Mouse (Mus musculus): Measurements from ENCODE around the gene Dclk1. TPM values are rescaled to one million over a fixed set of nuclear protein-coding genes. Genes with fewer than 3 reads are reported as not detected.

Gene Dclk1
- polyA plus RNA-seq, 1 experiment, result 70.4 TPM

- Histone ChIP-seq H3ac (ENCODE audit: control insufficient read depth, insufficient read length) (no peak overlapping the region), H3K27me3 (ENCODE audit: control insufficient read depth, insufficient read depth, insufficient read length) (no peaks in the 10 kb centered on the region), H3K79me2 (ENCODE audit: control insufficient read depth, insufficient read depth) (no peaks in the 10 kb centered on the region), H3K36me3 (ENCODE audit: control insufficient read depth, insufficient read depth) (no peaks in the 10 kb centered on the region), H3K4me3 (no peak overlapping the region), H3K4me2 (ENCODE audit: low read depth) (no peak overlapping the region)
- TF ChIP-seq E2F4 (IDR thresholded peaks at IDR 0.05; ENCODE audit: insufficient read depth), result no peak
- no peak for TF ChIP-seq MAX (IDR thresholded peaks at IDR 0.05; ENCODE audit: low read depth)
- no peak for TF ChIP-seq MYOG (IDR thresholded peaks at IDR 0.05; ENCODE audit: control insufficient read depth in 1 of 3, insufficient read depth in 1 of 3, insufficient read length in 2 of 3, low read depth in 2 of 3)
- no peak for TF ChIP-seq POLR2AphosphoS2 (IDR thresholded peaks at IDR 0.05; ENCODE audit: insufficient read length, low read depth)
- TF ChIP-seq SRF (IDR thresholded peaks at IDR 0.05; ENCODE audit: control insufficient read depth, insufficient read length, low read depth), result no peak
- TF ChIP-seq REST (IDR thresholded peaks at IDR 0.05; ENCODE audit: insufficient read depth, insufficient read length), result no peak
These were observed 310.9 kb downstream of the Dclk1 start for GRCm38 (mm10) chr3:55553031-55553430.

DNA sequence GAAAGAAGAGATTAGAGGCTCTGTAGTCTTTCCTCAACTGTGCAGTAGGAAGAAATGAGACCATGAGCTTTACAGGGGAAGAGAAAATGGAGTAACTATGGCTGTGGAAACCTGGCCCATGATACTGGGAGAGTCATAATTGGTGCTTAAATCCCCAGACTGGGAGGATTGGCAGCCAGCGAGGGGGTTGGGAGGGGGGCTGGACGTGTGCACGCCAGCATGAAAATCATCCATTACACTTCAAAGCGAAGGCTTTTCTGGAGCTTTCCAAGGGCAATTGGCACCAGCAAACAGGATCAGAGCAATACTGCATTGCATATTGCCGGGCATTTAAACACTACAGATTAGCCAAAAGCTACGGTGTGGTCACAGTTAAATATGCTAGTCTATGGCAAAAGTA lies 313.7 kb downstream of the Dclk1 start:
- H3K4me3 ChIP-seq, result no peak overlapping the region
- H3K36me3 ChIP-seq (ENCODE audit: control insufficient read depth, insufficient read depth), result no peaks in the 10 kb centered on the region
- no peak overlapping the region for H3ac ChIP-seq (ENCODE audit: control insufficient read depth, insufficient read length)
- H3K79me2 ChIP-seq (ENCODE audit: control insufficient read depth, insufficient read depth), result no peaks in the 10 kb centered on the region
- no peak overlapping the region for H3K4me2 ChIP-seq (ENCODE audit: low read depth)
- TF ChIP-seq POLR2AphosphoS2 (IDR thresholded peaks at IDR 0.05; ENCODE audit: insufficient read length, low read depth) (no peak), MAX (IDR thresholded peaks at IDR 0.05; ENCODE audit: low read depth) (no peak), TCF12 (IDR thresholded peaks at IDR 0.05; ENCODE audit: insufficient read depth, poor library complexity, severe bottlenecking) (no peak), TCF3 (IDR thresholded peaks at IDR 0.05; ENCODE audit: insufficient read length, low read depth) (no peak), E2F4 (IDR thresholded peaks at IDR 0.05; ENCODE audit: insufficient read depth) (no peak), POLR2A (IDR thresholded peaks at IDR 0.05; ENCODE audit: insufficient read length, low read depth) (no peak), SRF (IDR thresholded peaks at IDR 0.05; ENCODE audit: control insufficient read depth, insufficient read length, low read depth) (no peak), REST (IDR thresholded peaks at IDR 0.05; ENCODE audit: insufficient read depth, insufficient read length) (no peak), MYOD1 (IDR thresholded peaks at IDR 0.05; ENCODE audit: control insufficient read depth in 1 of 3, insufficient read length in 2 of 3, low read depth in 2 of 3) (no peak), CEBPB (IDR thresholded peaks at IDR 0.05; ENCODE audit: insufficient read depth, poor library complexity, severe bottlenecking) (no peak), MYOG (IDR thresholded peaks at IDR 0.05; ENCODE audit: control insufficient read depth in 1 of 3, insufficient read depth in 1 of 3, insufficient read length in 2 of 3, low read depth in 2 of 3) (no peak), USF1 (IDR thresholded peaks at IDR 0.05; ENCODE audit: low read depth) (no peak)
- no peaks in the 10 kb centered on the region for H3K27me3 ChIP-seq (ENCODE audit: control insufficient read depth, insufficient read depth, insufficient read length)

DNA sequence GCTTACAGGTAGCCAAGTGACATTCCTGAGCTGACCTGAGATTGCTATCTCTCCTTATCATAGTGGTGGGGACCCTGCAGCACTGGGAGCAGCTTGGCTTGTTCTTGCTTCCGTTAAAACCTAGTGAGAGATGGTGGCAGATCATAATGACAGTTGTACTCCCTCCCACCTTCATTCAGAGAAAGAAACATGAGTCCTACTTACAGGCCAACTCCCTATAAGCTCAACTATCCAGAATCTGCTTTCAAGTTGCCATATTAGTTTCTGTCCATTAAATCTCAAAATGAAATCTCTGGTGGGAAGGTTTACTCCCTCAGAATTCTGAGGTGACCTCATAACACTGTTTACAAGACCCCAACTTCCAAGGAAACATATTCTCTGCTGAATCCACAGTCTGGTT lies 316.4 kb downstream of the Dclk1 start:
- TF ChIP-seq MAX (IDR thresholded peaks at IDR 0.05; ENCODE audit: low read depth), result no peak
- no peak for TF ChIP-seq SRF (IDR thresholded peaks at IDR 0.05; ENCODE audit: control insufficient read depth, insufficient read length, low read depth)
- no peak for TF ChIP-seq USF1 (IDR thresholded peaks at IDR 0.05; ENCODE audit: low read depth)
- no peak for TF ChIP-seq TCF12 (IDR thresholded peaks at IDR 0.05; ENCODE audit: insufficient read depth, poor library complexity, severe bottlenecking)
- TF ChIP-seq E2F4 (IDR thresholded peaks at IDR 0.05; ENCODE audit: insufficient read depth), result no peak
- TF ChIP-seq MYOG (IDR thresholded peaks at IDR 0.05; ENCODE audit: control insufficient read depth in 1 of 3, insufficient read depth in 1 of 3, insufficient read length in 2 of 3, low read depth in 2 of 3), result no peak
- no peak for TF ChIP-seq MYOD1 (IDR thresholded peaks at IDR 0.05; ENCODE audit: control insufficient read depth in 1 of 3, insufficient read length in 2 of 3, low read depth in 2 of 3)
- no peak for TF ChIP-seq CEBPB (IDR thresholded peaks at IDR 0.05; ENCODE audit: insufficient read depth, poor library complexity, severe bottlenecking)
- TF ChIP-seq REST (IDR thresholded peaks at IDR 0.05; ENCODE audit: insufficient read depth, insufficient read length), result no peak
- TF ChIP-seq TCF3 (IDR thresholded peaks at IDR 0.05; ENCODE audit: insufficient read length, low read depth), result no peak
- no peak for TF ChIP-seq POLR2A (IDR thresholded peaks at IDR 0.05; ENCODE audit: insufficient read length, low read depth)
- no peak for TF ChIP-seq POLR2AphosphoS2 (IDR thresholded peaks at IDR 0.05; ENCODE audit: insufficient read length, low read depth)
- Histone ChIP-seq H3K36me3 (ENCODE audit: control insufficient read depth, insufficient read depth) (no peaks in the 10 kb centered on the region), H3ac (ENCODE audit: control insufficient read depth, insufficient read length) (no peak overlapping the region), H3K4me2 (ENCODE audit: low read depth) (no peak overlapping the region), H3K79me2 (ENCODE audit: control insufficient read depth, insufficient read depth) (no peaks in the 10 kb centered on the region), H3K4me3 (no peak overlapping the region), H3K27me3 (ENCODE audit: control insufficient read depth, insufficient read depth, insufficient read length) (no peaks in the 10 kb centered on the region)

DNA sequence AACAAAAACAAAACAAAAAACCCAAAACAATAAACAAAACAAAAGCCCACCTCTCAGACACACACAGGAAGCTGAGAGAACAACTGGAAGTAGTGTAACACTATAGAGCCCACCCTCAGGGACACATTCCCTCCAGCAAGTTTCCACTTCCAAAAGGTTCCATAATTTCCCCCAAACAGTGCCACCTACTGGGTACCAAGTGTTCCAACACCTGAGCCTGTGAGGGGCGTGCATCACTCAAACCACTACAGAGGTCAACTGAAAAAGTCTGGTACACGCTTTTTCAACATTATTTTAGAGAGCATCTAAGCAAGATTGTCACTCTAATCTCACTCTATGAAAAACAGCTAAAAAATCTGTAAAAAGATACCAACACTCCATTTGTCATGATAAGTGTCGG lies 325.3 kb downstream of the Dclk1 start:
- Histone ChIP-seq H3ac (ENCODE audit: control insufficient read depth, insufficient read length) (no peak overlapping the region), H3K4me3 (no peak overlapping the region), H3K36me3 (ENCODE audit: control insufficient read depth, insufficient read depth) (no peaks in the 10 kb centered on the region), H3K79me2 (ENCODE audit: control insufficient read depth, insufficient read depth) (no peaks in the 10 kb centered on the region), H3K27me3 (ENCODE audit: control insufficient read depth, insufficient read depth, insufficient read length) (no peaks in the 10 kb centered on the region), H3K4me2 (ENCODE audit: low read depth) (no peak overlapping the region)
- TF ChIP-seq SRF (IDR thresholded peaks at IDR 0.05; ENCODE audit: control insufficient read depth, insufficient read length, low read depth), result no peak
- no peak for TF ChIP-seq TCF3 (IDR thresholded peaks at IDR 0.05; ENCODE audit: insufficient read length, low read depth)
- no peak for TF ChIP-seq MYOG (IDR thresholded peaks at IDR 0.05; ENCODE audit: control insufficient read depth in 1 of 3, insufficient read depth in 1 of 3, insufficient read length in 2 of 3, low read depth in 2 of 3)
- no peak for TF ChIP-seq USF1 (IDR thresholded peaks at IDR 0.05; ENCODE audit: low read depth)
- no peak for TF ChIP-seq MYOD1 (IDR thresholded peaks at IDR 0.05; ENCODE audit: control insufficient read depth in 1 of 3, insufficient read length in 2 of 3, low read depth in 2 of 3)
- TF ChIP-seq TCF12 (IDR thresholded peaks at IDR 0.05; ENCODE audit: insufficient read depth, poor library complexity, severe bottlenecking), result no peak
- TF ChIP-seq REST (IDR thresholded peaks at IDR 0.05; ENCODE audit: insufficient read depth, insufficient read length), result no peak
- TF ChIP-seq POLR2AphosphoS2 (IDR thresholded peaks at IDR 0.05; ENCODE audit: insufficient read length, low read depth), result no peak
- TF ChIP-seq E2F4 (IDR thresholded peaks at IDR 0.05; ENCODE audit: insufficient read depth), result no peak
- no peak for TF ChIP-seq MAX (IDR thresholded peaks at IDR 0.05; ENCODE audit: low read depth)
- TF ChIP-seq CEBPB (IDR thresholded peaks at IDR 0.05; ENCODE audit: insufficient read depth, poor library complexity, severe bottlenecking), result no peak

DNA sequence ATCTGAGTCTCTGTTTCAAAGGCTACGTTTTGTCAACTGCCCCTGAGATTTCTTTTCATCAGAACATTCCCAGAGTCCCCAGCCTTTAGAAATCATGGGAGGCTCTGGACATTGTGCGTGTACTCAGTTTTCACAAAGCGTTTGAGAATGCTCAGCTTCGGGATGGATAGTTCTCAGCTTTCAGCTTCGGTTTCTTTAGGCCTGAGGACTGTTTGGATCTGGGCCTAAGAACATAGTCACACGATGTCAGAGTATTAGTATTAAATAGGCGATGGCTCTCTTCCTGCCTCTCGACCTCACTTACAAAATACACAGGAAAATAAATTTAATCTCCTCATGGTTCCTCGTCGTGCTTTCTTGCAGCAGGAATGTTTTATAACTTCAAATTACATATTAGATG lies 327.4 kb downstream of the Dclk1 start:
- H3K36me3 ChIP-seq (ENCODE audit: control insufficient read depth, insufficient read depth), result no peaks in the 10 kb centered on the region
- no peaks in the 10 kb centered on the region for H3K27me3 ChIP-seq (ENCODE audit: control insufficient read depth, insufficient read depth, insufficient read length)
- no peak overlapping the region for H3ac ChIP-seq (ENCODE audit: control insufficient read depth, insufficient read length)
- TF ChIP-seq POLR2A (IDR thresholded peaks at IDR 0.05; ENCODE audit: insufficient read length, low read depth) (no peak), REST (IDR thresholded peaks at IDR 0.05; ENCODE audit: insufficient read depth, insufficient read length) (no peak), TCF12 (IDR thresholded peaks at IDR 0.05; ENCODE audit: insufficient read depth, poor library complexity, severe bottlenecking) (no peak), CEBPB (IDR thresholded peaks at IDR 0.05; ENCODE audit: insufficient read depth, poor library complexity, severe bottlenecking) (no peak), POLR2AphosphoS2 (IDR thresholded peaks at IDR 0.05; ENCODE audit: insufficient read length, low read depth) (no peak), TCF3 (IDR thresholded peaks at IDR 0.05; ENCODE audit: insufficient read length, low read depth) (no peak), SRF (IDR thresholded peaks at IDR 0.05; ENCODE audit: control insufficient read depth, insufficient read length, low read depth) (no peak), E2F4 (IDR thresholded peaks at IDR 0.05; ENCODE audit: insufficient read depth) (no peak), MYOG (IDR thresholded peaks at IDR 0.05; ENCODE audit: control insufficient read depth in 1 of 3, insufficient read depth in 1 of 3, insufficient read length in 2 of 3, low read depth in 2 of 3) (no peak), MAX (IDR thresholded peaks at IDR 0.05; ENCODE audit: low read depth) (no peak), USF1 (IDR thresholded peaks at IDR 0.05; ENCODE audit: low read depth) (no peak), MYOD1 (IDR thresholded peaks at IDR 0.05; ENCODE audit: control insufficient read depth in 1 of 3, insufficient read length in 2 of 3, low read depth in 2 of 3) (no peak)
- H3K4me2 ChIP-seq (ENCODE audit: low read depth), result no peak overlapping the region
- no peak overlapping the region for H3K4me3 ChIP-seq
- H3K79me2 ChIP-seq (ENCODE audit: control insufficient read depth, insufficient read depth), result no peaks in the 10 kb centered on the region

Data from myocyte (in vitro differentiated cells).